Mouse (Mus musculus) retina, embryonic 14.5 days (tissue): ENCODE measurements around the gene Wdr19.
A peak's percentile ranks its signal among the peaks of the same experiment; 100 is the strongest.
"Not testable (repeated sequence)": the region's sequence is repeated elsewhere in the genome, so short reads cannot be mapped to it uniquely, and the experiment has no call there.

Experiments
- DNase-seq: peaks from one replicate; pipeline ENCODE4 v3.0.0-alpha.2; 2015; ENCODE audit warnings: low spot score

Gene Wdr19

DNA sequence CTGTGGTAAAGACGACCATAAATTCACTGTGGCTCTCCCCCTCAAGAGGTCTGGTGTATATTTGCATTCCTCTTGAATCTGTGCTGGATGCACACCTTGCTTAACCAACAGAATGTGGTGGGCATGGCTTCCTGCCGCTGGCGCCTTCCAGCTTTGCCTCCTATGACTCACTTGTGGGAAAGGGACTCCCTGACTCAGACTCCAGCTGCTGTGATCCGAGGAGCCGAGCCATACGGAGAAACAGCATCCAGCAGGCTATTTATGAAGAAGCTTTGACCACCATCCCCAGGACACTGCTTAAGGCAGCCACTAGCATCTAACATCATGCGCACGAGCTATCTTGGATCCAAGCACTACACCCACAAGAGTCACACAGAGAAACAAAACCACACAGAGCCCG is 5.1 kb upstream of the Wdr19 start:
- DNase-seq, result no peak

DNA sequence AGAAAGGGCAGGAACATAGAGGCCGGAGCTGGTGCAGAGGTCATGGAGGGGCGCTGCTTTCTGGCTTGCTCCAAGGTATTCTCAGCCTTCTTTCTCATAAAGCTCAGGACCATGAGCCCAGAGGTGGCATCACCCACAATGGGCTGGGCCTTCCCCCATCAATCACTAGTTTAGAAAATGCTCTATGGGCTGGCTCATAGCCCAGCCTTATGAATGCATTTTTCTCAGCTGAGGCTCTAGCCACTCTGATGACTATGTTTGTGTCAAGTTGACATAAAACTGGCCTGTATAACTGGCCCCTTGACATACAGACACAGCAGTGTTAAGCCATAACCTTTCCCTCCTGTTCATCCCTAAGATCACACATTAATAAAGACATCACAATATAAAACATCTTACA is 5.2 kb downstream of the Wdr19 start:
- no peak for DNase-seq

DNA sequence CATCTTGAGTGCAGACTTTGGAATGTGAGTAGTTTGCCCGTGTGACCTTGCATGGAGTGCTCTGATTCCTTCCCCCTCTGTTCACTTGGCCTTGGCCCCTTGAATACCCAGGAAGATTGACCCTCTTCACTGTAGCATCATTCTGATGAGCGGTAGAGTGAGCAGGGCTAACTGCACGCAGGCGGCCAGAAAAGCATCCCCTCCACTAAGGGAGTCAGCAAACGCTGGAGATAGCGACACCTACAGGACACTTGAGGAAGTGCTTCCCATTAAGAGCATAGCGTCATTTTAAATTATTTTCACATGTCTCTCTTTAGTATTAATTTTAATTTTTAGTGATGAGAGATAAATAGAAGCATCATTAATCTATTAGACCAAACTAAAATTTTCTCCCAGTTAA is 13.8 kb downstream of the Wdr19 start:
- DNase-seq, result peak; percentile 83

DNA sequence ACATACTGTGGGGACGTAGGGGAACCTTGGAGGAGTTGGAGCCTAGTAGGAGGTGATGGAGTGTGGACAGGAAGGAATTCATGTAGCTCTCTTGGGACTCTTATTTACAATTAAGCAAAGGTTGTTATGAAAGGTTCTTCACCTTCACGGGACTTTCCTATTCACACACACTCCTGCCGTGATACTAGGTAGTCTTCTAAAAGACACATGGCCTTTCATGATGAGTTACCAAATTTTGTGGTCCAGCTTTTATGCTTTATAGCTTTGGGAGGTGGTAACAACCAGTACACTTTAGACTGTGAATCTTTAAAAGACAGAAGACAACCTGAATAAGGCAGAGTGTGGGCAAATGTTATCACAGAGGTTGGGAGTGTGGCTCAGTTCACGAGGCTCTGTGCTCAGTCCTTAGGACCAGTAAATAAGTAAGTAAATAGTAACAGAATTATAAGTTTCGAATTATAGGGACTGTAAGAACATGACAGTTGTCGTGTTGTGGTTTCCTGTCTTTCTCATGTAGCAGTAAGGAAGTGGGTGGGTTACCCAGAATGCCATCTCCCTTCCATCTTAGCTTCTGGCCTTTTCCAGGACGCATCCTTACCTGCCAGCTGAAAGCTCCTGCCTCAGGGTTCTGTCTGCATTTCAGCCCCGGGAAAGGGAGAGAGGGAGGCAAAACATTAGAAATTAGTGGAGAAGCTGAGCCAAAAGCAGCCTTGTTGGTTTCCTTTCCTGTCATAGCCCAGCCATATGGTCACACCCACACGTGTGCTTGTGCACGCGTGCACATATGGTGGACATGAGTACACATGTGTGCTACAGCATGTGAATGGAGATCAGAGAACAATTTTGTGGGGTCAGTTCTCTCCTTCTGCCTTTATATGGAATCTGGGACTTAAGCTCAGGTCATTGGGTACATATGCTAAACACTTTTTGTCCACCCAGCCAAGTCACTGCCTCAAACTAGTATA is 18.1 kb downstream of the Wdr19 start:
- no peak for DNase-seq

DNA sequence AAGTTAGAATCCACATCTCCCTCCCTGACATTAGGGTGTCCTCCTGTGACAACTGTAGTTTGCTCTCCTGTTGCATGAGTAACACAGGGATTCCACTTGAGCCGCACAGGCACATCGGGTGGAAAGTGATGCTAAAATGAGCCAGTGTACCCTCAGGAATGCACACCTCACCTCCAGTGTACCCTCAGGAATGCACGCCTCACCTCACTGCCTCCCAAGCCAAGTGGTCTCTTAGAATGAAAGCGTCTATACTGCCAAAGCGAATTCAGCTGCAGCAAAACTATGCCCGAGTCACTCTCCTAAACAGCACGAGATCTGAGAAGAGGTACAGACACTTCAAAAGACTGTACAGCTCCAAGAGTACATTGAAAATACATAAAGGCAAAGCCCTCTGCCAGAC is 21.5 kb downstream of the Wdr19 start:
- DNase-seq, result no peak

DNA sequence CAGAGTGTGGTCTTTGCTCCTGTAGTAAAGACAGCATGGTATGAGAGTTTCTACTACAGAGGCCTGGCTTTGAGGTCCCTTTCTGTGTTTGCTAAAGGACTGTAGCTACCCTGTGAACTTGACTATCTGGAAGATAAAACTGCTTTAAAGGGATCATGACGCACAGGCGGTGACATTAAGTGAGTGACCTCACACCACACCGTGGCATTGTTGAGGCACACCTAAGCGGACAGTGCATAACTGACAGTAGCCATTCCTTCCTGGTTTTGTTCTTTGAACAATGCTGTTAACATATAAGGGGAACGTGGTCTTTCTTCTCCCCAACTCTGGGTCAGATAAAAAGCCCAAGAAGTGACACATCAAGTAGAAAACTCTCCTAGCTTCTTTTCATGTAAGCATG is 24.6 kb downstream of the Wdr19 start:
- DNase-seq, result no peak

DNA sequence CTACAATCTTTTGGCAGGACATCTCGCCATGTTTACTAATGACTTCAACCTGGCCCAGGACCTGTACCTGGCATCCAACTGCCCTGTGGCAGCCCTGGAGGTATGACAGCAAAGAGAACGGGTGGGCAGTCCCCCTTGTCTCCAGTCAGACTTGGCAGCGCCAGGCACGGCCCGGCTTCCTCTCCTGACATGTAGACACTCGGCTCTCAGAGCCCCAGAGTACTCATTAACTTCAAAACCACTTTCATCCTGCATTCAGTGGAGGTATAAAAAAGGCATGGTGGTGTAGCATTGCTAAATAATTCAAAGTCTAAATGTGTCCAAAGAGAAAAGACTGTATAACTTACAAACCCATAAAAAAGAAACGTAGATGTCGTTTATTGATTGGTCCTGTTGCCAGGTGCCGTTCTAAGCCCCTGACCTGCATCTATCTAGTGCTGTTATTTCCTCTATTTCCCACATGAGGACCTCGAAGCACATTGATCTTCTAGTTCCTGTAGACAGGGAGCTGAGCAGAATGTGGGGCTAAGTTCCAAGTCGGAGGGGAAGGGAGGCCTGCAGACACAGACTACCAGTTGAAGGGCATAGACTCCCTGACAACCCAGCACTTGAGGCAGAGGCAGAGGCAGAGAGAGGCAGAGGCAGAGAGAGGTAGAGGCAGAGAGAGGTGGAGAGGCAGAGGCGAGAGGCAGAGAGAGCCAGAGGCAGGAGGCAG is 31.9 kb downstream of the Wdr19 start:
- no peak for DNase-seq

DNA sequence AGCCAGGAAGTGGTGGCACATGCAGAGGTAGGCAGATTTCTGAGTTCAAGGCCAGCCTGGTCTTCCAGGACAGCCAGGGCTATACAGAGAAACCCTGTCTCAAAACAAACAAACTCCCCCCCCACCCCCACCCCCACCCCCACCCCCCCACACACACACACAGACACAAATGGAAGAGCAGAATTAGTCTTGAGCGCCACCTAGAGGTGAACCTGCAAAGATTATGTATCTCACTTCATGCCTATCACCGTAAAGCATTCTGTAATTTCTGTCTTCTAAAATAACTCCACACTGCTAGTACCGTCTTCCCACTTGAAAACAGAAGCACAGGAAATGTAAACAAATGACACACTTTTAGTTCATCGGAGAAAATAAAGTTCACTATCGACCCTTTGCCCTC is 43.2 kb downstream of the Wdr19 start:
- DNase-seq, result peak; percentile 83

DNA sequence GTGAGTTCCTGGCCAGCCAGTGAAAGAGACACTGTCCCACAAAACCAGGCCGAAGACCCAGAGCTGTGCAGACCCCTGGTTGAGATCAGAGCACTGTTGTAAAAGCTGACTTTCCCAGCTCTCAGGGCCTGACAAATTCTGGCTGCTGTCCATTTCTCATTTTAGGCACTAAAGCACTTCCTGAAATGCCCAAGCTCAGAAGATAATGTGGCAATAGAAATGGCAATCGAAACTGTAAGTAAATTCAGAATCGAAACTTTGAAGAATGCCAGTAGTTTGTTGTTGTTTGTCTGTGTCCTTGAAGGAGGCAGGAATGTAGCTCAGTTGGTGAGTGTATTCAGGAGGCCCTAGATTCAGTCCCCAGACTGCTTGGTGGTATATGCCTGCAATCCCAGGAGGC is 47.8 kb downstream of the Wdr19 start:
- DNase-seq, result no peak

DNA sequence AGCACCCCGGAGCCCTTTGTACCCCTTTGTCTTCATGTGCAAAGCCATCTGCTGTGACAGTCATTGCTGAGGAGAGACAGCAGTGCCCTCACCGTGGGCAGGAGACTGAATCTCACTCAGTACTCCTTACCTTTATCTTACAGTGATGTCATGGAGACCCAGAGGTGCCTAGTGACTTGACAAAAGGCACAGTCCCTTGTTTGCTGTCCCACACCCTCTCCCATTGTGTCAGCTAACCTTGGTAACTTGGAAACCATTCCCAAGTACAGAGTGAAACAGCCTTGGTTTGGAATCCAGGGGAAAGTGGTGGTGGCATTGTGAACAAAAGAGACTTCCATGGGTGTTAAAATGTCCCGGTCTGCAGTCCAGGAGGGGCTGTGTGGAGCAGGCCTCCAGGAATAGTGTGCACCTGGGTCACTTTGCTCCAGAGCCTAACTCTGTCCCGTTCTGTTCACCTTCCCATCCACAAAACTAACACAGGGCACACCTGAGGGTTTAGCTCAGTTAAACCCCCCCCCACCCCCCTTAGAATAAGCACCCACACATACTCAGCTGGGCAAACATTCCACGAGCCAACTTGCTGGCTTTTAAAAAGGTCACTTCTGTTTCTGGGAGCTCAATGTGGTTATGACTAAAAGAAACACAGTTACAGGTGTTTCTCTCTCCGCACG is 50.8 kb downstream of the Wdr19 start:
- DNase-seq, result peak; percentile 31

DNA sequence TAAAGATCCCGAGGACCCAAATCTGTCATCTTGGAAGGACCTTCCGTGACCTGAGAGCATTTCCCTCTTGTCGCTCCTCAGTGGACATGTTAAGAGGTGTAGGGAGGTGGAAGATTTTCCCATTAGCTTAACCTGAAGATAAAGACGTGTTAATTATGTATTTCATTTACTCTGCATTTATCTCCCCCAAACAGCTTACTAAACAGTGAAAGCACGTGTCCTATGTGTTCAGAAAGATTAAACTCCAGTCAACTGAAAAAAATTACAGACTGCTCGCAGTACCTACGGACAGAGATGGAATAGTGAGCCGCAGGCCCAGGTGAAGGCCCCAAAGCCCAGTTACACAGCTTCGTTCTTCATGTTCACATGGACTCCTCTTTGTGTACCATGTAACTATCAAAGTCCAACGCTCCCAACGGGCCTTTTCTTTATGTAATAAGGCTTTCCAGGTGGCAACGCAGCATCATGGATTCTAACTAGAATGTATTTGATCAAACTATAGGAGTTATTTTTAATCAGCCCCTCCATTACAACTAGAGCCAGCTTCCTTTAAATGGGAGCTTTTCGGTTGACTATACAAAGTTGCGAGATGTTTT is 58.5 kb downstream of the Wdr19 start:
- DNase-seq, result no peak

DNA sequence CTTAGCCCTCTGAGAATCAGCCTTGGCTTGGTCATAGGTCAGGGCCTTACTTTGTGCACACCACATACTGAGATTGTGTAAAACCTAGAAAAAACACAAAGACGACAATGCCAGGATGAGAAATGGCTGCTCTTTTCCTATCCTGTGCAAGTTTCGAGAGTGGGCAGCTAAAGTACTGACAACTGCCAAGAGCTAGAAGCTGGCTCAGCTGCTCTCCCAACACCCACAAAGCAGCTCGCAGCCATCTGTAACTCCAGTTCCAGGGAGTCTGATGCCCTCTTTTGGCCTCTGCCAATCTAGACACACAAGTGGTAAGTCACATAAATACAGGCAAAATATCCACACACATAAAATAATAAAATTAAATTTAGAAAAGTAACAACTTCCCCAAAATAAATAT is 74.5 kb downstream of the Wdr19 start:
- DNase-seq, result no peak

DNA sequence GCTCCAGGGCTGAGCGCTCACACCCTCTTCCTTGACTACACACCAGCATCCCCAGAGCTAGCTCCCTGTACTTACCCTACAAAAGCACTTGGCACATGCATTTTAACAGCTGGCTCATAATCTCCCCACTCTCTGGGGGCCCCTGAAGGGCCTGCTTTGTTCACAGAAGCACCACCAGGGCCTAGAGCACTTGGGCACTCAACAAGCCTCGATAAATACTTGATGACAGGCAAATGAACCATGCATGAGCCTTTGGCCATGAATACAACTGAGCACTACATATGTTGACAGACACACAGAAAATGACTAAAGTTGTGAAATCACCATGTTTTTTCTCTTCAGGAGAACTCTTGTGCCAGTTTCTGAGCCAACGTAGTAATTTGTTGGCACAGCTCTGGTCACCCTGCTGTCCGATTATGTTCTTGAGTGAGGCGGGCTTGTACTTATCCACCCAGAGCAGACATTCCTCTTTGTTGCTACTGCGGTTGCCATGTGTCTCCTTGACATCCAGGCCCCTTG is 79.7 kb downstream of the Wdr19 start:
- DNase-seq, result peak; percentile 64

DNA sequence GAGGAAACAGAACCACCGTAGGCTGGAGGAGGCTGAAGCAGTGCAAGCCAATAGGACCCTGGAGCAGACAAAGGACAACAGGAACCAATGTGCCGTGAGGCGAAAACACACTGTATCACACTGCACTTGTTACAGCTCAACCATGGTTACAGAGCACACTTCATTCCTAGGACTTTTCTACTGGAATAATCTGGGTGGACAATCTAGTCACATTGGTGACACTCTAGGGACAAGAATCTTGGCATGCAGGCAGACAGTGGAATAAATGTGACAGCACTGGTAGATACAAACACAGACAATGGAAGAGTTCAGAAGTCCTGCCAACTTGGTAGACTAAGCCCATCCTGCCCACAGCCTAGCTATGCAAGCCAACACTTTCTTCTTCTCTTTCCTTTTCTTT is 81.7 kb downstream of the Wdr19 start:
- DNase-seq, result no peak

DNA sequence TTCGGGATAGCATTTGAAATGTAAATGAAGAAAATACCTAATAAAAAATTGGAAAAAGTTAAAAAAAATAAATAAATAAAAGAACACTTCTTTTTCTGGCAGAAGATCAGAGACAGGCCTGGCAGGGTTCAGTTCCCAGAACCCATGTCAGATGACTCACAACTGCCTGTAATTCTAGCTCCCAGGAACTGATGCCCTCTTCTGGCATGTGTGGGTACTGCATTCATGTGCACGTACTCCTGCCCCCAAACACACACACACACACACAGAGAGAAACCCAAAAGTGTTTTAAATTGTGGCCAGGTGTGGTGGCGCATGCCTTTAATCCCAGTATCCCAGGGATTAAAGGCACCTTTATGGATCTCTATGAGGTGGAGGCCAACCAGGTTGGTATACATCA is 84.7 kb downstream of the Wdr19 start:
- peak; percentile 20 for DNase-seq

DNA sequence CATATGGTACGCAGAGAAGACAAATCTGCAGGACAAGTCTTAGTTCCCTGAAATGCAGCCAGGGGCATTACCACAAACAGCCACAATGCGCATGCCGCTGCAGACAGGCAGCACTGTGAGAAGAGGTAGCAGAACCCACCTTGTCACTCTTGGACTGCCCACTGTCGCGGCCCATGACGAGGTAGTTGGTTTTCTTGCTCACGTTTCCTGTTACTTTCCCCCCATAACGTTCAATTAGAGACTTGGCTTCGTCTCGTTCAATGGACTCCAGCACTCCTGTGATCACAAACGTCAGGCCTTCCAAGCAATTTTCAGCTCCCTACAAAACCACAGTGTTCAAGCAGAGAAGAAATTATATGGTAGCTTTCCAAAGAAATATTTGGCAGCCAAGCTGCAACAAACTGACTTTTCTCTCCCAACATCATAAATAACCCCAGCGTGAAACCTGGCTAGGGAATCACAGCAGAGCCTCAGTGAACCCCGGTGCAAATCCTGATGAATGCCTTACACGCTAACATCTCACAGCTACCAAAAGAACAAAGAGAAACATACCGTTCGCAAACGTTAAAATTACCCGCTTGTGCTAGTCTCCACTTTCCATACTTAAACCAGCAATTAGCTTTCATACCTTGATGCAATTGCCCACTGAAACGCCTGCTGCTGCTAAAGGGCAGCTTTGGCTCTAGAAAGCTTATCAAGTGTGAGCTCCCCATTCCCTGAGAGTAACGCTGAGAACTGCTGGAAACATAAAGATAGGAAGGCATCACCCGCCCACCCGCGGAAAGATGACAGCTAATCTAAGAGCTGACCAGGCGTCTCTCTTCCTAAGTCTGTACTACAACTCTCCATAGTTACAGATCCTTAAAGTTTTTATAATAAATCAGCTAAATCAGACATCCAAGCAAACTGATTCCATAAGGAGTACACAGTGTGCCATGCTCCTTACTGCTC is 88.5 kb downstream of the Wdr19 start:
- no peak for DNase-seq

DNA sequence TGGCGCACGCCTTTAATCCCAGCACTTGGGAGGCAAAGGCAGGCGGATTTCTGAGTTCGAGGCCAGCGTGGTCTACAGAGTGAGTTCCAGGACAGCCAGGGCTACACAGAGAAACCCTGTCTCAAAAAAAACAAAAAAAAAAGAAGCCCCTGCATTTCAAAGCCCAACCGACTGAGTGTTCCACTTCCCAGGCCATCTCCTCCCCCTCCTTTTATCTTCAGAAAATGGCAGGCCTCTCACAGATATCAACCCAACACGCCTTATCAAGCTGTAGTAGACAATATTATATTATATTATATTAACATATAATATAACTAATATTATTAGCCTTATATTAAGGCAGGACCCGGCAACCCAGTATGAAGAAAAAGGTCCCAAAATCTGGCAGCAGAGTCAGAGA is 89.5 kb downstream of the Wdr19 start:
- not testable (repeated sequence) for DNase-seq

DNA sequence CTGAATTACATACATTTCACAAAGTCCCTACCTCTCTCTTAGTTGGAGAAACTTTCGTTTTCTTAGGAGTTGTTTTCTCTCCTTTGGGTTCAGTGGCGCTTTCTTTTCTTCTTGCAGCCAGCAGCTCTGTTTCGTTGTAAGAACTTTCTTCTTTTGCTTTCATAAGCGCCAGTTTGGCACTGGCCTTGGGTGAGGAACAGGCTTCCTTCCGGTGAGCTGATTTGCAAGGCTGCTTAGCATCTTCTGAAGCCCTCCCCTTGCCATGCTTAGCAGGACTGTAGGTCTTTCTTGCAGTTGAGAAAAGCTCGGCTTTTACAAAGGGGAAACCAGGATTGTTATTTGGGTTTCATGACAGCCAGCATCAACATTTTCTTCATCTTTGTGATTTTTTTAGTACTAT is 94.1 kb downstream of the Wdr19 start:
- no peak for DNase-seq

DNA sequence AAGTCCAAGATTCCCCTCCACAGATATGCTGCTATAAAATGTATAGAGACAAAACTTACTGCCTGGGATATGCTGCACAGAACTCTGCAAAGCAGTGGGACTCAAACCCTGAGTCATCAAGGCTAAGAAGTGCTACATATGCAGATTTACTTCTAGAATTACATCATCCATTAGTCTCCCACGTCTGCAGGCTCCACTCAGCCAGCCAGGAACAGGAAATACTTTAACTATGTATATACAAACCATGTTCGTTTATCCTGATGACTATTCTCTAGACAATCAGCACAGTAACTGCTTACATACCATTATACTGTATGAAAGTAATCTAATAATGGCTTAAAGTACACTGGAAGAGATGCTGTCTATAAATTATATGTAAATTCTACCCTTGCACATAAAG is 94.8 kb downstream of the Wdr19 start:
- DNase-seq, result no peak

DNA sequence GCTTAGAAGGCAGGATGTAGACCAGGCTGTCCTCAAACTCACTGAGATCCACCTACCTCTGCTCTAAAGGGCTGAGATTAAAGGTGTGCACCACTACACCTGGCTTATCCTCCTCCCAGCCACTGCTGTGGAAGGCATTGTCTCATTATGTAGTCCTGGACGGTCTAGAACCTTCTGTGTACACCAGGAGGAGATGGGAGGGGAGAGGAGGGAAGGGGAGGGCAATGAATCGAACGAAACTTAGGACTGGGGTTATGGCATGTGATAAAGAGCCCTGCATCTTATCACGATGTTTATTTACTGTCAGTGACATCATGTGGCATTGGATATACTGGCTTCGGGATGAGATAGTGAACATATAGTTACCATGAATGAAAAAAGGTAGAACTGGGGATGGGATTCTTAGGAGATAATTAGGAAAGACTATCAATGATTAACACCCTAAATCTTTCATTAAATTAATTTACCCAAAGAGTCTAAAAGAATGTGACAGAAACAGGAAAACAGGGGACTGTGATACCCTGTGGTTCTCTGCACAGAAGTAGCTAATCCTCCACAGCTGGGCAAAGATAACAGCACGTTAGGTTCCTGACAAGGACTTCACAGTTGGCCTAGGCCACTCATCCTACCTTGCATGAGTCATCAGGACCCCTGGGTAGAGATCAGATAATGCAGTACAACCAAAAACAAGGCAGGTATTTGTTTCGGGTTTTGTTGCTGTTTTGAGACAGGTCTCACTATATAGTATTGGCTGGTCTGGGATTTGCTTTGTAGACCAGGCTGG is 98.9 kb downstream of the Wdr19 start:
- DNase-seq, result no peak
